Mouse (Mus musculus) forebrain, embryonic 15.5 days (tissue): ENCODE data around the gene Rab3ip. TPM values are rescaled to one million over a fixed set of nuclear protein-coding genes. Genes with fewer than 3 reads are reported as not detected.

Experiments used
- ATAC-seq: fragments of 200-750 bp; cut with Nextera tagmentation; replicated peaks from 2 replicates; pipeline ENCODE4 v1.8.0; 2017; ENCODE audit warnings: mild to moderate bottlenecking, moderate TSS enrichment, moderate library complexity
- H3K27ac ChIP-seq: fragments of 300-500 bp; sonication (generic); replicated peaks from 2 replicates; pipeline ENCODE4 v1.5.1; 2015; ENCODE audit warnings: mild to moderate bottlenecking, inconsistent platforms
- H3K27me3 ChIP-seq: fragments of 300-500 bp; sonication (generic); 2 replicates; pipeline ENCODE4 v1.6.1; 2015; ENCODE audit warnings: inconsistent platforms
- H3K36me3 ChIP-seq: fragments of 300-500 bp; sonication (generic); 2 replicates; pipeline ENCODE4 v1.6.1; 2015; ENCODE audit warnings: mild to moderate bottlenecking, inconsistent platforms
- H3K4me1 ChIP-seq: fragments of 300-500 bp; sonication (generic); 2 replicates; pipeline ENCODE4 v1.6.1; 2015; ENCODE audit warnings: inconsistent platforms
- H3K4me2 ChIP-seq: fragments of 300-500 bp; sonication (generic); replicated peaks from 2 replicates; pipeline ENCODE4 v1.6.1; 2015; ENCODE audit warnings: mild to moderate bottlenecking, inconsistent platforms
- H3K4me3 ChIP-seq: fragments of 300-500 bp; sonication (generic); 2 replicates; pipeline ENCODE4 v1.5.1; 2015; ENCODE audit warnings: mild to moderate bottlenecking, inconsistent platforms
- H3K9ac ChIP-seq: fragments of 300-500 bp; sonication (generic); replicated peaks from 2 replicates; pipeline ENCODE4 v1.6.1; 2015; ENCODE audit warnings: mild to moderate bottlenecking, inconsistent platforms
- H3K9me3 ChIP-seq: fragments of 300-500 bp; sonication (generic); 2 replicates; pipeline ENCODE4 v1.6.1; 2016; ENCODE audit warnings: inconsistent platforms
- WGBS: fragments of 180-500 bp; shearing (Covaris S2); methylation state at CpG from one replicate; pipeline ENCODE4 v1.1.7; 2015; ENCODE audit warnings: mixed read lengths; 5-methylcytosine and 5-hydroxymethylcytosine counted together
- polyA plus RNA-seq: library from polyadenylated mRNA; unstranded; fragments of >200 nt; fragmentation: Nextera tagmentation; extraction: Ambion mirVana; gene quantifications from 2 replicates; pipeline ENCODE4 v1.2.1, GENCODE M21; 2015

The Rab3ip gene
- polyA plus RNA-seq, 1 experiment from 2014 or later, result 50.4 TPM

- ATAC-seq, result no peak
- WGBS, result 93% methylated on average over 9 of the region's 9 CpGs
- no peak overlapping the region for H3K4me3 ChIP-seq
- no peaks in the 10 kb centered on the region for H3K36me3 ChIP-seq
- no peaks in the 10 kb centered on the region for H3K9me3 ChIP-seq
- no peaks in the 10 kb centered on the region for H3K27me3 ChIP-seq
- H3K4me1 ChIP-seq, result no peaks in the 10 kb centered on the region
- H3K27ac ChIP-seq, result no peak overlapping the region
- no peak overlapping the region for H3K4me2 ChIP-seq
- no peak overlapping the region for H3K9ac ChIP-seq
These were observed 28.3 kb upstream of the Rab3ip start for GRCm38 (mm10) chr10:116978841-116979240.

- no peak for ATAC-seq
- Histone ChIP-seq H3K4me1 (no peaks in the 10 kb centered on the region), H3K9ac (no peak overlapping the region), H3K4me3 (no peak overlapping the region), H3K36me3 (no peaks in the 10 kb centered on the region), H3K9me3 (no peaks in the 10 kb centered on the region), H3K27ac (no peak overlapping the region), H3K27me3 (no peaks in the 10 kb centered on the region), H3K4me2 (no peak overlapping the region)
- 87% methylated on average over 2 of the region's 2 CpGs for WGBS
These were observed 27.3 kb upstream of the Rab3ip start for GRCm38 (mm10) chr10:116977858-116978257.

GRCm38 (mm10) chr10:116977455-116977854 lies 26.9 kb upstream of the Rab3ip start:
- Histone ChIP-seq H3K27ac (no peak overlapping the region), H3K9me3 (no peaks in the 10 kb centered on the region), H3K4me3 (no peak overlapping the region), H3K4me1 (no peaks in the 10 kb centered on the region), H3K36me3 (no peaks in the 10 kb centered on the region), H3K9ac (no peak overlapping the region), H3K27me3 (no peaks in the 10 kb centered on the region), H3K4me2 (no peak overlapping the region)
- ATAC-seq, result no peak
- WGBS, result 67% methylated on average over 4 of the region's 4 CpGs

GRCm38 (mm10) chr10:116972509-116972908 lies 21.9 kb upstream of the Rab3ip start, which contains the start of gene Gm10271:
TSS of gene Gm10271 (minus strand) at chr10:116972609.
- Histone ChIP-seq H3K9me3 (no peaks in the 10 kb centered on the region), H3K27ac (no peak within 1 kb of the TSS), H3K36me3 (no peaks in the 10 kb centered on the region), H3K4me3 (no peak within 1 kb of the TSS), H3K4me1 (no peaks in the 10 kb centered on the region), H3K9ac (no peak within 1 kb of the TSS), H3K27me3 (no peaks in the 10 kb centered on the region), H3K4me2 (no peak within 1 kb of the TSS)
- 98% methylated on average over 6 of the region's 6 CpGs for WGBS
- no peak for ATAC-seq

GRCm38 (mm10) chr10:116968741-116969140 lies 18.2 kb upstream of the Rab3ip start:
- H3K4me3 ChIP-seq, result no peak overlapping the region
- no peak overlapping the region for H3K27ac ChIP-seq
- no peak overlapping the region for H3K9ac ChIP-seq
- no peaks in the 10 kb centered on the region for H3K27me3 ChIP-seq
- no peaks in the 10 kb centered on the region for H3K4me1 ChIP-seq
- no peak for ATAC-seq
- no peaks in the 10 kb centered on the region for H3K9me3 ChIP-seq
- no peaks in the 10 kb centered on the region for H3K36me3 ChIP-seq
- WGBS, result 83% methylated on average over 4 of the region's 4 CpGs
- no peak overlapping the region for H3K4me2 ChIP-seq

GRCm38 (mm10) chr10:116966065-116966464 lies 15.5 kb upstream of the Rab3ip start:
- Histone ChIP-seq H3K4me1 (no peaks in the 10 kb centered on the region), H3K36me3 (no peaks in the 10 kb centered on the region), H3K9me3 (no peaks in the 10 kb centered on the region), H3K4me2 (no peak overlapping the region), H3K27me3 (no peaks in the 10 kb centered on the region), H3K9ac (no peak overlapping the region), H3K4me3 (no peak overlapping the region), H3K27ac (no peak overlapping the region)
- 81% methylated on average over 6 of the region's 6 CpGs for WGBS
- ATAC-seq, result no peak

- Histone ChIP-seq H3K4me1 (no peaks in the 10 kb centered on the region), H3K9me3 (no peaks in the 10 kb centered on the region), H3K4me3 (no peak overlapping the region), H3K27ac (no peak overlapping the region), H3K9ac (no peak overlapping the region), H3K4me2 (no peak overlapping the region), H3K36me3 (no peaks in the 10 kb centered on the region), H3K27me3 (no peaks in the 10 kb centered on the region)
- no peak for ATAC-seq
- WGBS, result 83% methylated on average over 5 of the region's 5 CpGs
These were observed 14.7 kb upstream of the Rab3ip start for GRCm38 (mm10) chr10:116965297-116965696.

GRCm38 (mm10) chr10:116964571-116964970 lies 14.0 kb upstream of the Rab3ip start:
- WGBS, result 86% methylated on average over 4 of the region's 4 CpGs
- no peak for ATAC-seq
- H3K4me1 ChIP-seq, result no peaks in the 10 kb centered on the region

GRCm38 (mm10) chr10:116964084-116964483 lies 13.5 kb upstream of the Rab3ip start:
- no peaks in the 10 kb centered on the region for H3K9me3 ChIP-seq
- no peak overlapping the region for H3K4me3 ChIP-seq
- WGBS, result 85% methylated on average over 11 of the region's 11 CpGs
- H3K4me2 ChIP-seq, result no peak overlapping the region
- ATAC-seq, result no peak
- H3K9ac ChIP-seq, result no peak overlapping the region
- no peaks in the 10 kb centered on the region for H3K36me3 ChIP-seq
- no peak overlapping the region for H3K27ac ChIP-seq
- H3K4me1 ChIP-seq, result no peaks in the 10 kb centered on the region
- no peaks in the 10 kb centered on the region for H3K27me3 ChIP-seq

More at GRCm38 (mm10) chr10:116964571-116964970, 14.0 kb upstream of the Rab3ip start:
- Histone ChIP-seq H3K9me3 (no peaks in the 10 kb centered on the region), H3K27ac (no peak overlapping the region), H3K9ac (no peak overlapping the region), H3K27me3 (no peaks in the 10 kb centered on the region), H3K36me3 (no peaks in the 10 kb centered on the region), H3K4me3 (no peak overlapping the region), H3K4me2 (no peak overlapping the region)

GRCm38 (mm10) chr10:116962803-116963202 lies 12.2 kb upstream of the Rab3ip start:
- no peaks in the 10 kb centered on the region for H3K36me3 ChIP-seq
- no peaks in the 10 kb centered on the region for H3K27me3 ChIP-seq
- no peak overlapping the region for H3K9ac ChIP-seq
- no peaks in the 10 kb centered on the region for H3K4me1 ChIP-seq
- 60% methylated on average over 17 of the region's 17 CpGs for WGBS
- no peak for ATAC-seq
- no peak overlapping the region for H3K27ac ChIP-seq
- no peaks in the 10 kb centered on the region for H3K9me3 ChIP-seq
- no peak overlapping the region for H3K4me3 ChIP-seq
- H3K4me2 ChIP-seq, result no peak overlapping the region

GRCm38 (mm10) chr10:116962152-116962551 lies 11.6 kb upstream of the Rab3ip start:
- Histone ChIP-seq H3K4me3 (no peak overlapping the region), H3K27ac (no peak overlapping the region), H3K9me3 (no peaks in the 10 kb centered on the region), H3K36me3 (no peaks in the 10 kb centered on the region), H3K4me1 (no peaks in the 10 kb centered on the region), H3K9ac (no peak overlapping the region), H3K4me2 (no peak overlapping the region), H3K27me3 (no peaks in the 10 kb centered on the region)
- WGBS, result 84% methylated on average over 14 of the region's 14 CpGs
- ATAC-seq, result no peak

GRCm38 (mm10) chr10:116957867-116958551 lies 7.4 kb upstream of the Rab3ip start:
- no peak overlapping the region for H3K27ac ChIP-seq
- H3K36me3 ChIP-seq, result no peaks in the 10 kb centered on the region
- H3K27me3 ChIP-seq, result no peaks in the 10 kb centered on the region
- WGBS, result 58% methylated on average over 5 of the region's 5 CpGs
- no peaks in the 10 kb centered on the region for H3K9me3 ChIP-seq
- no peak overlapping the region for H3K9ac ChIP-seq
- H3K4me3 ChIP-seq, result no peak overlapping the region
- ATAC-seq, result no peak
- no peak overlapping the region for H3K4me2 ChIP-seq
- H3K4me1 ChIP-seq, result no peaks in the 10 kb centered on the region
